Mouse (Mus musculus) liver, embryonic 14.5 days (tissue): ENCODE results near the gene Slc19a2.

Experiments used
- CTCF ChIP-seq: IDR thresholded peaks from 2 replicates; pipeline ENCODE4 v1.5.1; 2016; ENCODE audit warnings: antibody characterized with exemption, low read depth, control low read depth
- EP300 ChIP-seq: IDR thresholded peaks from 2 replicates; pipeline ENCODE4 v1.6.1; 2016; ENCODE audit warnings: antibody characterized with exemption, low read depth

DNA sequence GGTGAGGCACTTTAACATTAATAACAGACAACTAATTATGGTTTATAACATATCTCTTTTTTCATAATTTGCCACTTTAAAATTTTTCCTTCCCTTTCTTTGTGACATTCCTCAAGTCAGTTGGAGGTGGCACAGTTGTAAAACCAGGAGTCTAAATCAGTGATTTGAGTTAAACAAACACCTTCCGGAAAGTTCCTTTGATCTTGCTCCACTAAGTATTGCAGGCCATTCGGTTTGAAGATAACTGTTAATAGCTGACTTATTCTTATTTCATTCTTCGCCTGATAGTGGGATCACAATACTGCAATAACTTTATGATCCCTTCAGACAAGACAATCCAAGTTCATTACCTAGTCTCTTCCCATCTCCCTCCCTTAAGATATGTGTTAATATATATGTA lies 33.7 kb upstream of the Slc19a2 start:
- no peak for TF ChIP-seq CTCF
- TF ChIP-seq EP300: no peak
